Mouse (Mus musculus) cerebellum, adult 2 months (tissue): ENCODE measurements at regions not wholly inside any gene's neighbourhood (a gene's known extent, or its start where the extent isn't known, plus 50 kb on each side); places are given as distances from the start of the nearest gene placed in this dataset.

Experiments used
- CTCF ChIP-seq: fragments of 200-500 bp; IDR thresholded peaks from 2 replicates; pipeline ENCODE4 v1.5.1; 2011; ENCODE audit warnings: low read depth, mild to moderate bottlenecking, control low read depth, low read length, moderate library complexity, borderline replicate concordance; ENCODE audit not compliant: insufficient read depth
- POLR2A ChIP-seq: fragments of 200-500 bp; IDR thresholded peaks from 2 replicates; pipeline ENCODE4 v1.6.1; 2011; ENCODE audit warnings: low read length, control low read depth, borderline replicate concordance; ENCODE audit not compliant: insufficient read depth

DNA sequence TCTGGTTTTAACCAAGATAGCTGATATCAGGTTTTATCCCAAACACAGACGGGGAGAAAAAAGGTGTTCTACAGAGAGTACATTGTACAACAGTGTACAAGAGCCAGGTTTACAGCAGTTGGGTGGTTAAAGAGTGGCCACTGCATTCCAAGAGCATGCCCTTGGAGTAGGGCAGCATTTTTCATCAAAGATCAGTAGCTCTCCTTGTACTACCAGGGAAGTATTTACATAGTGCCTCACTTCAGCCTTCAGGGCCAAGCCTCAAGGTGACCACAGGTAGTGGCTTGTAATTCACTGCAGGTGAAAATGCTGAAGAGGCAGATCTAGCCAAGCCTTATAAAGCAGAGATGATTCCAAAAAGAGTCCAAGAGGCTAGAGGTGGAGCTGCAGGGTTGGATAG lies 190.8 kb downstream of the Isl1 start:
- TF ChIP-seq CTCF = no peak
- TF ChIP-seq POLR2A = no peak
